Mouse (Mus musculus): Measurements from ENCODE around the gene Hist1h2ai.

DNA sequence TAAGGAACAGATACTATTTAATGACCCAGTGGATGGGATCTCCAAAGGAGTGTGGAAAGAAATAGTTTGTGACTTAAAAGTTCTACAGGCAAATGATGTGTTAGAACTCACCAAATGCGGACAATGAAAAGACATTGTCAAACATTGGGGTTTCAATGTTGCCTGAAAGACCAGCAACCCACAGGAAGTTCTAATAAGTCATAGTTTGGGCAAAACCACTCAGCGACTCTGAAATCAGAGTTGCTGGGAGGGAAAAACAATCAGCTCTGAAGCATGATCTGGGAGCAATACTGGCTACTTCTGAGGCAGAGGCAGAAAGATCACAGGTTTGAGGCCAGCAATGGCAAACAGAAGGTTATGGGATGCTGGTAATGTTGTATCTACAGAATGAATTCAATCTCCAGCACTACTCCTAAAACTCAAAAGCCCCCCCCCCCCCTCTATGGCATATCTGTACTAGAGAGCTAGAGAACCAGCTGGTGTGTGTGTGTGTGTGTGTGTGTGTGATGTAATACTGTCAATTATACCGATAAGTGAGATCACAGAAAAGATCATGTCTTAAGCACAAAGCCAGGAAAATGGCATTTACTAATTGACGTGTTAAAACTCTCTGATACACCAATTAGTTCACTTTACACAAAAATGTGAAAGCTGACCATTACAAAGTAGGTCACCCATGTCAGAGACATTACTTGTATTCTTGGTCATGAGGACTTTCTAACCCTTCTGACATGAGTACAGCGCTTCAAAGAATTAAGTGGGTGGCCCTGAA is 33.4 kb downstream of the Hist1h2ai start:
- no peak for TF ChIP-seq CTCF (IDR thresholded peaks at IDR 0.05; ENCODE audit: extremely low read depth, insufficient read length, insufficient replicate concordance, low read depth, low read length)
- no peak for TF ChIP-seq POLR2A (IDR thresholded peaks at IDR 0.05; ENCODE audit: low read depth, low read length)

All from small intestine, adult 2 months (tissue).